Mouse (Mus musculus) testis, adult 10 weeks (tissue): ENCODE results near the gene Arap2. TPM values are rescaled to one million over a fixed set of nuclear protein-coding genes. Genes with fewer than 3 reads are reported as not detected.

Experiments used
- polyA plus RNA-seq: library from polyadenylated mRNA; stranded (reverse); fragments of 350-450 nt; fragmentation: Illumina TruSeq; extraction: RNeasy Lipid Tissue Mini Kit (QIAGEN cat#74804); gene quantifications from one replicate; pipeline ENCODE4 v1.2.3, GENCODE M21; 2014; ENCODE audit warnings: low read depth, low replicate concordance

Gene Arap2
- polyA plus RNA-seq, result 22.4 TPM

GRCm38 (mm10) chr5:62765784-62766701, at the start of gene Arap2:
Gene Arap2, minus strand, starts transcription at chr5:62766159.

GRCm38 (mm10) chr5:62813402-62814071, 47.6 kb upstream of the Arap2 start, which contains the start of gene Dthd1:
Gene Dthd1, plus strand, starts transcription at chr5:62813823.

Other genes with a start within 250 kb of the Arap2 start
- gene Dthd1, start 47.7 kb upstream of the Arap2 start, polyA plus RNA-seq, result 0.08 TPM